Mouse (Mus musculus) liver, adult 2 months (tissue): ENCODE data around the gene Plekhg2.
A peak's percentile ranks its signal among the peaks of the same experiment; 100 is the strongest.

Source experiments
- CTCF ChIP-seq: fragments of 200-500 bp; IDR thresholded peaks from 2 replicates; pipeline ENCODE4 v1.5.1; 2011; ENCODE audit warnings: low read depth, low read length, control low read depth
- POLR2A ChIP-seq: fragments of 200-500 bp; IDR thresholded peaks from 2 replicates; pipeline ENCODE4 v1.6.1; 2011; ENCODE audit warnings: low read length, control low read depth; ENCODE audit not compliant: insufficient read depth; ENCODE audit errors: extremely low read depth

DNA sequence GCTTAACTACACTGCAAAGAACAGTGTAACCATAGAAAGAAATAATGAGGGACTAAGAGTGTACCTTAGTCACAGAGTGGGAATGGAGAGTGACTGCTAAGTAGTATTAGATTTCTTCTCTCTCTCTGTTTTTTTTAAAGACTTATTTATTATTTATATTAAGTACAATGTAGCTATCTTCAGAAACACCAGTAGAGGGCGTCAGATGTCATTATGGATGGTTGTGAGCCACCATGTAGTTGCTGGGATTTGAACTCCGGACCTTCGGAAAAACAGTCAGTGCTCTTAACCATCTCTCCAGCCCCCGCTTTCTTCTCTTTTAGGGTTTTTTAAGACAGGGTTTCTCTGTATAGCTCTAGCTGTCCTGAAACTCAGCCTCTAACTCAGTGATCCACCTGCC lies 45.9 kb downstream of the Plekhg2 start:
- TF ChIP-seq CTCF (0 out of 2 replicates have a peak, but pooled peaks have one; percentile 6), POLR2A (no peak)
